Mouse (Mus musculus) spleen, embryonic (tissue): Measurements from ENCODE around the gene Slirp.
"Not testable (repeated sequence)": the region's sequence is repeated elsewhere in the genome, so short reads cannot be mapped to it uniquely, and the experiment has no call there.

Source experiments
- CTCF ChIA-PET: fragments of 350-600 bp; sonication (Branson Sonifier 250); formaldehyde crosslinking; loops from one replicate; lab custom pipeline; 2022; lab: Charles Lee

The Slirp gene

DNA sequence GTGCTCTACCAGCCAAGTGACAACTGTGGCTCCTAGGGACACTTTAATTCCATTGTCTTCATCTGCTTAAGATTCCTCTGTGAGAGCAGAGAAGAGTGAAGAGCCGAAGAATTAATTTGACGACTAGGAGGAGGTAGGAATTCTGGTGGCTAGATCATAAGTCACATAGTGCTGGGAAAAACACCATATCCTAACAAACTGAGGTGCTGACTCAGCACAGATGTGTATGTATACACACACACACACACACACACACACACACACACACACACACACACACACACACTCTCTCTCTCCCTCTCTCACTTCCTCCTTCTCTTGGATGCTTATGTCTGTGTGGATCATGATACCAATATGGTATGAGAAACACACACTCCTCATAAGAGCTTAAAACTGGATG is 15.4 kb upstream of the Slirp start:
- CTCF ChIA-PET: interaction anchor here (1.0 kb wide), 1 partner anchor 9 kb away, joined by 4 read pairs; no protein-coding TSS in a partner anchor

DNA sequence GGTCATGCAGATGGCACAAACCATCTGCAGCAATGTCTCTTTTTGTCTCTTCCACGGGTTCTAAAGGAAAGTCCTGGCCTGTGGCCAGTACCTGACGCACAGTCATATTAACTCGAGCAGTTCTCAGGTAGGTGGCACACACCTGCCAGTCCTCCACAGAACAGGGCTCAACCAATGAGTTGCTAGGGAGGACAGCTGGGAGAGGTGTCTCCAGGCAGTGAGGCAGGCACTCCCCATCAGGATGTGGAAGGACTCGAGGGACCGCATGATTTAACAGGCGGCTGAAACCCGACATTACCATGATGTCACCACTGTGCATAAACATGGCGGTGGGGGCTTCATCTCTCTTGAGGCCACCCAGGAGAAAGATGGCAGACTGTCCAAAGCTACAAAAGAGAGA is 14.8 kb upstream of the Slirp start:
- CTCF ChIA-PET: no interaction called here

DNA sequence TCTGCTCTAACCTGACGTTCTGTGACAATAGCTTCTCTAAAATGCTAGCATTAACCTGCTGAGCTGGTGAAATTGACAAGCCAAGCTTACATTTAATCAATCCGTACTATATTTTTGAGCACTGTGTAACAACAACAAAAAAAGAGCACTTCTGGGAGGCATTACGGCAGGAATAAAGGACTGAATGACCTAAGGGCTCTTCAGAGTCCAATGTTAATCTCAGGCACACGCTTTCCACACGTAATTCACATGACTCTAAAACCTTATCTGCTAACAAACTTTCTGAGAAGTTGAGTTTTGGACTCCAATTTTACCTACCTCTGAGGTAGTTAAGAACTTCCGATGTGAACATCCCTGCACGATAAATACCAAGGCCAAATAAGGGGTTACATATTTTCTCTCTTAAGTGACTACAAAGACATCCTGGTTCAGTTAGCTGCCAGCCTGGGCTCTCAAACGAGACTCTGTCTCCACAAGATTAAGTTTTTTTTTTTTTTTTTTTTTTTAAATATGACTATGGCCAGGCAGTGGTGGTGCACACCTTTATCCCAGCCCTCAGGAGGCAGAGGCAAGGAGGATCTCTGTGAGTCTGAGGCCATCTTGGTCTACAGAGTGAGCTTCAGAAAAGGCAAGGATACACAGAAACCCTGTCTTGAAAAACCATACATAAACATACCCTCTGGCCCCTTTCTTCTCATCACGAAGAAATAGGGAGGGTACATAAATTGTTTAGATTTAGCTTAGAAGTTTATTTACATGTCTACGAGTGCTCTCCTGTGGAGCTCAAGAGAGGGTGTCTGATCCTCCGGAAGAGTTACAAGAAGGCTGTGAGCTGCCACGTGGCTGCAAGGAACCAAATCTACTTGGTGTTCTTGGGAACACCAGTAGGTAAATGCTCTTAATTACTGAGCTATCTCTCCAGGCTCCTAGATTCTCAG is 1.2 kb upstream of the Slirp start:
- CTCF ChIA-PET: interaction anchor here (0.7 to 0.8 kb wide), 2 partner anchors 16 to 296 kb away, joined by 3 to 4 read pairs; no protein-coding TSS in a partner anchor

DNA sequence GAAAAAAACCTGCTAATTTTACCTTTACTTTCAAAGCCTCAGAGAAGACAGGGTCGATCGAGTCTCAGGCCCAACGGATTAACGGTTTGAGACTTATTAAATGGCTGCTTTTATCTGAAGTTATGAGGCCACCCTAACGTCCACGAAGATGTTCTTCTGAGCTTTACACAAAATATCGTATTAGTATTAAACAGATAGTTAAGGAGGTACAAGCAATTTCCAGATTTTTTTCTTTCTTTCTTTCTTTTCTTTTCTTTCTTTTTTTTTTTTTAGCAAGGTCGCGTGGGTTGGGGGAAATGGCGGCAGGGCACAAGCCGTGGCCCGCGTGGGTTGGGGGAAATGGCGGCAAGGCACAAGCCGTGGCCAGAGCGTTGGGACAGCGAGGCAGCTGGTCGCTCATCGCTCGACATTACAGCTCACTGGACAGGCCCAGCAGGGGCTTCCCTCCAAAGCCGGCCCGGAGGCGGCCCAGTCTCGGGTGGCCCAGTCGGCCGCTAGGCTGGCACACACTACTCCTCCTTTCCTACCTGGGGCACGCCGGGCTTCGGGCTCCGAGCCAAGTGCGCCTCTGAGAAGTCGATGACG is 489 bp upstream of the Slirp start:
- CTCF ChIA-PET: interaction anchor here (0.7 to 0.8 kb wide), 2 partner anchors 15 to 297 kb away, joined by 3 to 4 read pairs; no protein-coding TSS in a partner anchor

DNA sequence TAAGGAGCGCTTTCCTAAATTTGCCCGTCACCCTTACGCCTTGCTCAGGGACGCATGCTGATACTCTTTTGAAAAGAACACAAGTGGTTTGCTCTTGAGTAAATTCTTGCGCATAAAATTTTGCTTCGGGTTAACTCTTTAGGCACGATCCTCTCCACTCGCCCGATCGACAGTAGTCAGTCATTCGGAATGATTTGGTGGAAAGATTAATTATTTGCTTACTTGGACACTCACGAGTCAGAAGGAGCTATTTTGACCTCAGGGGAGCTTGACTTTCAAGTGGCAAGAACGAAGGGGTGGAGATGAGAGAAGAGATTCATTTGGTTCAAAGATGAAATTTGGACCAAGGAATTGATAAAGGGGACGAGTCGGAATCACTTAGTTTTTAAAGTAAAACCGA is 515 bp downstream of the Slirp start:
- CTCF ChIA-PET: no interaction called here

DNA sequence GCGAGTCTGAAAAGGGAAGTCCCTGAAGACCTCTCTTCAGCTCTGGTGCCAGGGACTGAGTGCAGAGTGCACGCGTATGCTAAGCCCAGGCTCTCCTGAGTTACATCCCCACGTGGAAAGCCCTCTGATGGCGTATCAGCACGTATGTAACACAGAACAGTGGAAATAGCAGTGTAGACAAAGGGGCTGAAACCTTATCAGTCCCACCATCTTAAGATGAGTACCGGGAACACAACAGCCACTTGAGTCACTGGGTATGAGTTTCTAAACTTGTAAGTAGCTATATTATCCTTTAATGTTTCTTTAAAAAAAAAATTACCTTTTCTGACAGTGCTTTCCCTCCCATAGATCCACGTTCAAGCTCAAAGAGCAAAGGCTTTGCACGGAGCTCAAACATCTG is 5.8 kb downstream of the Slirp start:
- CTCF ChIA-PET: interaction anchor here (0.6 to 1.1 kb wide), 2 partner anchors 14 to 16 kb away, joined by 3 read pairs; no protein-coding TSS in a partner anchor

DNA sequence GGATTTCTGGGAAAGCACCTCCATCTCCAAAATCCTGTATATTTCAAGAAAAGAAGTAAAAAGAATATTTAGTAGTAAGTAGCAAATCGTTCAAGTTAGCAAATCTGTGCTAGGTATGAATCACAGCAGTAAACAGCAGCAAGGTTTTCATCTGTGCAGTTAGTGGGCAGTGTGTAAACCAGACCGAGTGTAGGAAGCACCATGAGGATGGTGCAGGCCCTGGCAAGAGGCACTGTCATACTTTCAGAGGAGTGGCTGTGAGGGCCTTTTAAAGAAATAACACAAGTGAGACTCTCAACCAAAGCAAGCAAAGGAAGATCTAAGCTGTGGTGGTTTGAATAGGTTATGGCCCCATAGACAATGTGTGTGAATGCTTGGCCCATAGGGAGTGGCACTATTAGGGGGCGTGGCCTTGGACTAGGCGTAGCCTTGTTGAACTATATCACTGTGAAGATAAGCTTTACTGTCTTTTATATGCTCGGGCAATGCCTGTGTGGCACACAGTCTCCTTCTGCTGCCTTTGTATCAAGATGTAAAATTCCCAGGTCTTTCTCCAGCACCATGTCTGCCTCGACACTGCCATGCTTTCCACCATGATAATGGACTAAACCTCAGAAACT is 21.1 kb downstream of the Slirp start:
- CTCF ChIA-PET: no interaction called here

DNA sequence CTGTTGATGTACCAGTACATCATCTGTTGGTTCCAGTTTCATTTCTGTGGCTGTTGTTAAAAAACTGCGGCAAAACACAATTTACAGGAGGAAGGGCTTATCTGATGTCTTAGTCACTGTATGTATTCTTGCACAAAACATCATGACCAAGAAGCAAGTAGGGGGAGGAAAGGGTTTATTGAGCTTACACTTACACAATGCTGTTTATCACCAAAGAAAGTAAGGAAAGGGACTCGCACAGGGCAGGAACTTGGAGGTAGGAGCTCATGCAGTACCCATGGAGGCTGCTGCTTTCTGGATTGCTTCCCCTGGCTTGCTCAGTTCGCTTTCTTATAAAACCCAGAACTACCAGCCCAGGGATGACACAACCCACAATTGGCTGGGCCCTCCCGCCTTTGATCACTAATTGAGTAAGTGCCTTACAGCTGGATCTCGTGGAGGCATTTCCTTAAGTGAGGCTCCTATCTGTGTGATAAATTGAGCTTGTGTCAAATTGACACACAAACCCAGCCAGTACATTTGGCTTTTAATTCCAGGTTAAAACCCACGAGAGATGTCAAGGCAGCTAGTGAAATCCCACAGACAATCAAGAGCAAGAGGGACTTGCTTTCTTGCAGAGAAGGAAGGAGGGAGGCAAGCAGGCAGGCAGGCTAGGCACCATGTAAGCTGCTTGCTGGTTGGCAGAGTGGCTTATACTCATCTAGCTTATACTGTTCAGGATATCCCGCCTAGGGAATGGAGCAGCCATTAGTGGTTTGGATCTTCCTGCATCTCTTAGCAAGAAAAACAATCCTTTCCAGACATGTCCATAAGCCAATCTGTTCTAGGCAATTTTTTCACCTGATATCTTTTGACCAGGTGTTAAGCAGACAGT is 26.8 kb downstream of the Slirp start:
- CTCF ChIA-PET: interaction anchor here (0.6 kb wide), 1 partner anchor 549 kb away, joined by 4 read pairs; no protein-coding TSS in a partner anchor

DNA sequence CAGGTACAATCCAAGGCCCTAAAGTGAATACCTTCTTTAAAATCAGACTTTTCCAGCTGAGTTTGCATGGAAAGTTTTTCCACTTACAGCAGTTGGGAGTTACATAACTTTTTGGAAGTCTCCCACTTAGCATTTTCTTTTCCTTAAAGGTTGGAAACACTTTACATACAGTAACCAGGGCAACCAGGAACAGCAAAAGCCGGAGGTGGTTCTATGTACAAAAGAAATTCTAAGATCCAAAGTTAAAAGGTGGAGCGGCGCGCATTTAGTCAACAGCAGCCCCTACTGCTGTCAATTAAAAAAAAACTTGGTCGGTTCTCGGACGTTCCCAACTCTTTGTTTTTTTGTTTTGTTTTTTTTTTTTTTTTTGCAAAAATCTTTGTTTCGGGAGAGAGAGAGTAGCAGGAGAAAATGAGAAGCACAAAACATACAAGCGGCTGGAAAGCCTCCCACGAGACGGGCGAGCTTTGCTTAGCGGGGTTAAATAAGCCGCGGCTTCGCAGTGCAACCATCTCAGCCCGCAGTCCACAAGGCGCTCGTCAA is 27.8 kb downstream of the Slirp start:
- CTCF ChIA-PET: no interaction called here

DNA sequence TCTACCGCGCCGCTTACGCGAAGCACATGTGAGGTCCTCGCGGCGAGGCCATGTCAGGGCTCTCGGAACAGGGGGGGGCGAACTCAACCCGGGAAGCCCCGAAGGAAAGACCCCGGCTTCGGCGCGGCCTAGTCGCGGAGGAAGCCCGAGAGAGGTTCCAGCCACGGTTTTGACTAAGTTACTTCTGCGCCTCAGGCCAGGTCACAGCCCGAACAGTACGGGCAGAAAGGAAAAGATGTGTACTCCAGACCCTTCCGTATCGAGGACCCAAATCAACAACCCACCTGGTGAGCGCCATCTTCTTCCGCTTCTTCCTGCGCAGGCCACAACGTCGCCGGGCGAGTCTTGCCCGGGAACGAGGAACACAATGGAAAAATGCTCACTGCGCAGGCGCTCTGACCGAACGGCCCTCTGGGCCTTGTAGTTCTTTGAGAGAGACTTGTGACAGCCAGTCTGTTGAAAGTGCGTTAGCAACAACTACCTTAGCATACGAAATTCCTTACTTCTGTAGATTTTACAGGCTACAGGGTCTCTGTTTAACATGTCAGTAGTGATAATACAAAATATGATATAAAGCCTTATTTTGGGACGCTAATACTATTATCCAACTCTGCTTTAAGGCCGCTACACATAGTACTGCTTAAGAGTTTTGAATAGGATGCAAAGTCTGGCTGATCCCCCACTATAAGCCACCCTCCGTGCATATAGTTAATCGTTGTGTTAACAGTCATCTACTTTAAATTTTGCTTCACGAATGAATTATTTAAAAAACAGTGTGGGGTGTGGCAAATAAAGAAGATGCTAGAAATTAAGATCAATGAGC is 28.5 kb downstream of the Slirp start, which contains the start of gene Snw1:
Snw1 (minus strand) TSS at position 311 of the 823 bp plus-strand sequence.
- CTCF ChIA-PET: no interaction called here

DNA sequence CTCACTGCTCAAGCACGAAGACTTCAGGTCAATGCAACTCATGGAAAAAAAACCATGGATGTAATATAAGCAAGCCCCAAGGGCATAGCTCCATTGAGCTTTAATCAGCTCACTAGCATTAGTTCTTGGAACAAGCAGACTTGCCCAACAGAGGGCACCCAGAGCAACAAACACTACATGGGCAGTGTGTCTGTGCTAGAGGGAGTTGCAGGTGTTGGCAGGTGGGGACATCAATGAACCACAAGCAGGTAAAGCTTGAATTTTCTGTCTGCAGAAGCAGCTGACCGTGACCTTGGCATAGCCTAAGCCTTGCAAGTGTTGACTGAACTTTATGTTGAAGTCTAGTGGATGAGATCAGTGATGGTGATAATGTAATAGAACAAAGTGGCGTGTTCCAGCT is 31.1 kb downstream of the Slirp start:
- CTCF ChIA-PET: no interaction called here

DNA sequence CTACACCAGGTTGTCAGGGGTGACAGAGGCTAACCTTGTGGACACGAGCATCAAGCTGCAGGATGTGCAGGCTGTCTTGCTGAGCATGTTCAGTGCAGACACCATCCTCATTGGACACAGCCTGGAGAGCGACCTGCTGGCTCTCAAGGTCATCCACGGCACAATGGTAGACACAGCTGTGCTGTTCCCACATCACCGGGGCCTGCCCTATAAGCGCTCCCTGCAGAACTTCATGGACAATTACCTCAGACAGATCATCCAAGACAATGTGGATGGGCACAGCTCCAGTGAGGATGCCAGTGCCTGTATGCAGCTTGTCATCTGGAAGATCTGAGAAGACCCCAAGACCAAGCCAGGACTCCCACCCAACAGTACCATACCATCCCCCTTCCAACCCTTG is 38.8 kb downstream of the Slirp start:
- CTCF ChIA-PET: not testable (repeated sequence)

DNA sequence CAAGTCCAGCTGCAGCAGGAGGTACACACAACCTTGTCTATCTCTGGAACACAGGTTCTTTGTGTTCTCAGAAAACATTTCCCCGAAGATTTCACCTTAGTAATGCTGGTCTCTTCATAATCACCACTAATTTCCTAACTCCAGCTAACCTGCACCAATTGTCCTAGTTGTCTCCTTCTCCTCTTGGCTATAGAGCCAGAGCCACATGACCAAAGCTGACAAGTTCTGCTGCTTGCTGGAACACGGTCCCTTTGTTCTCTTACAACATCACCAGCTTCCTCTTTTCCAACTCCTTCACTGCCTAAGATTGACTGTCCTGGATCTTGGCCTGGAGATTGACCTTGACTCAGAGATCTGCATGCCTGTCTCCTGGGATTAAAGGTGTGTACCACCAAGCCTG is 45.0 kb downstream of the Slirp start:
- CTCF ChIA-PET: not testable (repeated sequence)

DNA sequence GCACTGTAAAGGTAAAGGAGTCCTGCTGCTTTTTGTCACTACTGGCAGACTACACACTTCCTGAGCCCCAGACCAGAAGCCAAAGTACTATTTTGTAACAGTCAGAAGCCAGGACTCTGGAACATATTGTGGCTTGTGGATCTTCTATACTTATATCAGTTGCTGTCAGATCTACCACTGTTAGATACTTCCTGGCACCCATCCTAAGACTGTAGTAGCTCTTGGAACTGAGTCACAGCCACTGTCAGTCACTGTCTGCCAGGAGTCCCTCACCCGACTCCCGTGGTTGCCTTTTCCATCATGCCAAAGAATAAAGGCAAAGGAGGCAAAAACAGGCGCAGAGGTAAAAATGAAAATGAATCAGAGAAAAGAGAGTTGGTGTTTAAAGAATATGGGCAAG is 50.7 kb downstream of the Slirp start, which contains the start of gene Gm5788:
Gm5788 (plus strand) TSS at position 301 of the 400 bp plus-strand sequence.
- CTCF ChIA-PET: not testable (repeated sequence)
